ENCODE assay signal across 8 mouse cellular contexts in genomic region chr16:38713404-38714258, GRCm38 (mm10). TPM values are rescaled to one million over a fixed set of nuclear protein-coding genes. Genes with fewer than 3 reads are reported as not detected.
DNase-seq lines count a peak whose midpoint lies in the region; ATAC-seq and TF ChIP-seq lines count a peak whose summit lies in the region.

No protein-coding gene starts in this region.

- no peaks in the 10 kb centered on the region for H3K9me3 ChIP-seq in limb, embryonic 12.5 days
- no peaks in the 10 kb centered on the region for H3K9me3 ChIP-seq in neural tube, embryonic 15.5 days (replicated peaks)

- H3K27ac ChIP-seq in cerebellum, adult 2 months (ENCODE audit: insufficient read depth, low read length), result peak overlapping the region; percentile 61; the same call in 1 of the 2 replicates
- peak overlapping the region; percentile 47 for H3K27ac ChIP-seq in testis, adult 2 months (ENCODE audit: control insufficient read depth, insufficient read depth, low read depth, low read length)
- H3K27ac ChIP-seq in limb, embryonic 12.5 days, result peak overlapping the region; percentile 92
- H3K27ac ChIP-seq in neural tube, embryonic 15.5 days (replicated peaks), result peak overlapping the region; percentile 76

- TF ChIP-seq POLR2A in cerebellum, adult 2 months (IDR thresholded peaks at IDR 0.05; ENCODE audit: borderline replicate concordance, insufficient read depth, low read length), result no peak
- TF ChIP-seq POLR2A in testis, adult 2 months (IDR thresholded peaks at IDR 0.05; ENCODE audit: control insufficient read depth, low read depth, low read length), result no peak

- H3K4me1 ChIP-seq in cerebellum, adult 2 months (ENCODE audit: control insufficient read depth, insufficient read depth, low read length), result 0 out of 2 replicates have a peak, but pooled peaks cover 3% of the 10 kb centered on the region
- peaks cover 8% of the 10 kb centered on the region; the same call in 1 of the 2 replicates for H3K4me1 ChIP-seq in testis, adult 2 months (ENCODE audit: control insufficient read depth, insufficient read depth, low read length)
- H3K4me1 ChIP-seq in limb, embryonic 12.5 days (replicated peaks), result peaks cover 16% of the 10 kb centered on the region
- peaks cover 22% of the 10 kb centered on the region for H3K4me1 ChIP-seq in neural tube, embryonic 15.5 days

- H3K9ac ChIP-seq in limb, embryonic 12.5 days (replicated peaks), result peak overlapping the region; percentile 84
- peak overlapping the region; percentile 66 for H3K9ac ChIP-seq in neural tube, embryonic 15.5 days (replicated peaks)

- WGBS in cerebellum, adult 2 months, result 31% methylated on average over 17 of the region's 17 CpGs
- 18% methylated on average over 17 of the region's 17 CpGs for WGBS in limb, embryonic 12.5 days
- 27% methylated on average over 17 of the region's 17 CpGs for WGBS in neural tube, embryonic 15.5 days

- peak overlapping the region; percentile 68 for H3K4me3 ChIP-seq in cerebellum, adult 2 months (replicated peaks; ENCODE audit: insufficient read depth, low read depth, low read length)
- peak overlapping the region; percentile 83 for H3K4me3 ChIP-seq in testis, adult 2 months (ENCODE audit: control insufficient read depth, low read depth, low read length)
- peak overlapping the region; percentile 73 for H3K4me3 ChIP-seq in limb, embryonic 12.5 days (replicated peaks)
- H3K4me3 ChIP-seq in neural tube, embryonic 15.5 days (replicated peaks), result peak overlapping the region; percentile 59

- H3K4me2 ChIP-seq in limb, embryonic 12.5 days, result peak overlapping the region; percentile 81
- peak overlapping the region; percentile 92 for H3K4me2 ChIP-seq in neural tube, embryonic 15.5 days

- ATAC-seq in limb, embryonic 12.5 days (ENCODE audit: insufficient number of reproducible peaks, insufficient read depth, low FRiP score, low TSS enrichment, low read depth), result peak; percentile 17; the same call in 1 of the 2 replicates
- ATAC-seq in neural tube, embryonic 15.5 days (ENCODE audit: low FRiP score), result no peak; the same call in 1 of the 2 replicates

- H3K27me3 ChIP-seq in cerebellum, adult 2 months (ENCODE audit: control insufficient read depth, insufficient read depth, low read length), result 0 out of 2 replicates have a peak, but pooled peaks cover 1% of the 10 kb centered on the region
- no peaks in the 10 kb centered on the region for H3K27me3 ChIP-seq in testis, adult 2 months (ENCODE audit: control insufficient read depth, insufficient read depth, low read length)
- no peaks in the 10 kb centered on the region; the same call in 1 of the 2 replicates for H3K27me3 ChIP-seq in limb, embryonic 12.5 days
- no peaks in the 10 kb centered on the region for H3K27me3 ChIP-seq in neural tube, embryonic 15.5 days (replicated peaks)

- H3K36me3 ChIP-seq in testis, adult 2 months (ENCODE audit: control insufficient read depth, insufficient read depth, low read length), result no peaks in the 10 kb centered on the region
- H3K36me3 ChIP-seq in limb, embryonic 12.5 days, result no peaks in the 10 kb centered on the region
- H3K36me3 ChIP-seq in neural tube, embryonic 15.5 days, result no peaks in the 10 kb centered on the region

- DNase-seq in cerebellum, adult 2 months, result no peak
- no peak for DNase-seq in cerebellum, adult 18-20 months
- DNase-seq in testis, postnatal 14 days (ENCODE audit: low spot score), result no peak
- no peak for DNase-seq in gastrocnemius, adult 18-20 months (ENCODE audit: low spot score)
- no peak for DNase-seq in adrenal gland, adult 2 months

- no peak for TF ChIP-seq CTCF in cerebellum, adult 2 months (IDR thresholded peaks at IDR 0.05; ENCODE audit: borderline replicate concordance, insufficient read depth, low read depth, low read length)
- no peak for TF ChIP-seq CTCF in testis, adult 2 months (IDR thresholded peaks at IDR 0.05; ENCODE audit: control insufficient read depth, insufficient read depth, insufficient replicate concordance, low read depth, low read length)

RNA-seq across cellular contexts. Expression of gene Arhgap31, which starts 0.6 kb away (rescaled TPM):
- 17.3 and 17.8 TPM in 2 replicates for polyA plus RNA-seq in cerebellum, adult 2 months (2012; rRNA removed)
- polyA plus RNA-seq in testis, adult 2 months (2012; rRNA removed), result 1.9 and 2.6 TPM in 2 replicates
- polyA plus RNA-seq in limb, embryonic 12.5 days (2016; fragmentation: Nextera tagmentation; extraction: Ambion mirVana), result 8.8 and 9.9 TPM in 2 replicates
- polyA plus RNA-seq in neural tube, embryonic 15.5 days (2015; fragmentation: Nextera tagmentation; extraction: Ambion mirVana), result 5.9 and 6.0 TPM in 2 replicates
- total RNA-seq in gastrocnemius, adult 18-20 months (2021), result 10 to 100 TPM; 12.9 to 15.9 TPM
- total RNA-seq in adrenal gland, adult 2 months (2021), result 10 to 100 TPM; 19.1 to 23.8 TPM
- 7.4 and 7.7 TPM in 2 replicates for polyA plus RNA-seq in adrenal gland, adult 2 months (2012; rRNA removed)

RNA-seq across cellular contexts. Expression of gene B4galt4, which starts 28.4 kb away (rescaled TPM):
- 18.0 and 19.9 TPM in 2 replicates for polyA plus RNA-seq in cerebellum, adult 2 months (2012; rRNA removed)
- 0.72 and 0.91 TPM in 2 replicates for polyA plus RNA-seq in testis, adult 2 months (2012; rRNA removed)
- polyA plus RNA-seq in limb, embryonic 12.5 days (2016; fragmentation: Nextera tagmentation; extraction: Ambion mirVana), result 33.3 and 33.6 TPM in 2 replicates
- 32.4 and 36.3 TPM in 2 replicates for polyA plus RNA-seq in neural tube, embryonic 15.5 days (2015; fragmentation: Nextera tagmentation; extraction: Ambion mirVana)
- 1 to 10 TPM; 3.5 to 4.3 TPM for total RNA-seq in gastrocnemius, adult 18-20 months (2021)
- total RNA-seq in adrenal gland, adult 2 months (2021), result 10 to 100 TPM in 1 of 2 experiments, 1 to 10 TPM in 1; 7.6 to 14.3 TPM
- 4.3 and 5.5 TPM in 2 replicates for polyA plus RNA-seq in adrenal gland, adult 2 months (2012; rRNA removed)
